Mouse (Mus musculus) stomach, postnatal 0 days (tissue): Measurements from ENCODE around the gene St7. TPM values are rescaled to one million over a fixed set of nuclear protein-coding genes. Genes with fewer than 3 reads are reported as not detected.

Experiments
- ATAC-seq: fragments of 200-750 bp; cut with Nextera tagmentation; 2 replicates; pipeline ENCODE4 v1.8.0; 2017; ENCODE audit not compliant: low FRiP score, low TSS enrichment
- DNase-seq: peaks from one replicate; pipeline ENCODE4 v3.0.0-alpha.2; 2016; ENCODE audit warnings: low spot score
- H3K27ac ChIP-seq: fragments of 300-500 bp; sonication (generic); replicated peaks from 2 replicates; pipeline ENCODE4 v1.5.1; 2014; ENCODE audit warnings: mild to moderate bottlenecking, control low read depth
- H3K27me3 ChIP-seq: fragments of 300-500 bp; sonication (generic); 2 replicates; pipeline ENCODE4 v1.6.1; 2014; ENCODE audit warnings: low read length; ENCODE audit not compliant: control insufficient read depth, insufficient read depth
- H3K36me3 ChIP-seq: fragments of 300-500 bp; sonication (generic); 2 replicates; pipeline ENCODE4 v1.6.1; 2014; ENCODE audit warnings: low read length, mixed read lengths; ENCODE audit not compliant: control insufficient read depth, insufficient read depth
- H3K4me1 ChIP-seq: fragments of 300-500 bp; sonication (generic); replicated peaks from 2 replicates; pipeline ENCODE4 v1.6.1; 2014; ENCODE audit warnings: antibody characterized with exemption; ENCODE audit not compliant: control insufficient read depth, insufficient read depth
- H3K4me2 ChIP-seq: fragments of 300-500 bp; sonication (generic); replicated peaks from 2 replicates; pipeline ENCODE4 v1.6.1; 2014; ENCODE audit warnings: low read depth, mild to moderate bottlenecking, control low read depth, moderate library complexity
- H3K4me3 ChIP-seq: fragments of 300-500 bp; sonication (generic); 2 replicates; pipeline ENCODE4 v1.5.1; 2014; ENCODE audit warnings: low read depth, low read length, control low read depth
- H3K9ac ChIP-seq: fragments of 300-500 bp; sonication (generic); 2 replicates; pipeline ENCODE4 v1.6.1; 2014; ENCODE audit warnings: mild to moderate bottlenecking, low read length, control low read depth, mixed read lengths
- H3K9me3 ChIP-seq: fragments of 300-500 bp; sonication (generic); 2 replicates; pipeline ENCODE4 v1.6.1; 2016; ENCODE audit warnings: low read length; ENCODE audit not compliant: control insufficient read depth
- CTCF ChIP-seq: IDR thresholded peaks from 2 replicates; pipeline ENCODE4 v1.5.1; 2016; ENCODE audit warnings: antibody characterized with exemption, low read depth, mild to moderate bottlenecking, moderate library complexity
- EP300 ChIP-seq: optimal IDR thresholded peaks from 2 replicates; pipeline ENCODE3; 2016; ENCODE audit warnings: antibody characterized with exemption
- WGBS: fragments of 180-500 bp; shearing (Covaris S2); extraction: QIAGEN DNeasy Blood & Tissue Kit; methylation state at CpG from one replicate; pipeline ENCODE4 v1.1.7; 2014; 5-methylcytosine and 5-hydroxymethylcytosine counted together
- polyA plus RNA-seq: library from polyadenylated mRNA; unstranded; fragments of >200 nt; fragmentation: Nextera tagmentation; extraction: Ambion mirVana; gene quantifications from 2 replicates; pipeline ENCODE4 v1.2.1, GENCODE M21; 2015

Gene St7
- polyA plus RNA-seq, 1 experiment from 2014 or later: 12.5 TPM

DNA sequence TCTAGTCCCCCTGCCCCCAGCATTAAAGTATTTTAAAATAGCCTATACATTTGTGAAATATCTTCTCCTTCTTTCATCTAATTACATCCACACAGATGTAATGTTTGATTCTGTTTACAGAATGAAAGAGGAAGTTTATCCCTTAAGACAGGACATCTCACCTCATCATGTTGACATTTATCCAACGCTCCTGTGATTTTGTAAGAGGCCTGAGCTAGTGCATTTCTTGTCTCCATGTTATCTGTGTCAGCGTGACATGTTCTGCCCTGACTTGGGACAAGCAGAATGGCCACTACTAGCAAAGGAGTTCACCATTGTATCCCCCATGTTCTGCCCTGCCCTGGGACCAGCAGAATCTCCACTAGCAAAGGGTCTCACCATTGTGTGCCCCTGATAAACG lies 270.7 kb downstream of the St7 start:
- TF ChIP-seq CTCF (no peak), EP300 (no peak)
- H3K9me3 ChIP-seq: no peaks in the 10 kb centered on the region
- DNase-seq (no peak), ATAC-seq (no peak)
- 78% methylated on average over 3 of the region's 3 CpGs for whole genome bisulfite sequencing
- H3K4me3 ChIP-seq: no peak overlapping the region
- no peaks in the 10 kb centered on the region for H3K4me1 ChIP-seq
- no peaks in the 10 kb centered on the region for H3K36me3 ChIP-seq
- H3K9ac ChIP-seq: no peak overlapping the region
- H3K4me2 ChIP-seq: no peak overlapping the region
- H3K27me3 ChIP-seq: no peaks in the 10 kb centered on the region
- H3K27ac ChIP-seq: no peak overlapping the region

DNA sequence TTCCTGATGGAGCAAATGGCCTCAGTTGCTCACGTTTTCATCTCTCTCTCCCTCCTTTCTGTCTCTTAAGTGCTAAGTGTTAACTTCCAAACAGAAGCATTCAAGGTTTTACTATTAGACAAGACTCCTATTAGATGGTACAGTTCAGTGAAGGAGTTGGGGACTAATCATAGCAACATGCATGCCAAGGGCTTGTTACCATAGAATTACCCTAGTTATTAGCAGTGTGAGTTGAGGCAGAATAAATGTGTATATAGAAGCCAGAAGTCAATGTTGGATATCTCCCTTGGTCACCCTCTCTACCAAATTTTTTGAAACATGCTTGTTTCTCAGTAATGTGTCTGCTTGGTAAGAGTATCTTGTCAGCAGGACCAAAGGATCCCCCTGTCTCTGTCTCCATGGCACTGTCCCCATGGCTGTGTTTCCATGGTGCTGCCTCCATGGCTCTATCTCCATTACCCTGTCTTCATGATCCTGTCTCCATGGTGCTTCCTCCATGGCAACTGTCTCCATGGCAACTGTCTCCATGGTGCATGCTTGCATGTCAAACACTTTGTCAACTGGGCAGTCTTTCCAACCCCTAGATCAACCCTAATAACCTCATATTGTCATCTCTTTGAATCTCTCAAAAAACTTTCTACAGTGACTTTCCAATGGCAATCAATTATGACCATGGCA lies 275.9 kb downstream of the St7 start:
- TF ChIP-seq EP300 (no peak), CTCF (no peak)
- Histone ChIP-seq H3K27me3 (no peaks in the 10 kb centered on the region), H3K36me3 (no peaks in the 10 kb centered on the region), H3K4me2 (no peak overlapping the region), H3K9me3 (no peaks in the 10 kb centered on the region), H3K9ac (no peak overlapping the region), H3K4me1 (no peaks in the 10 kb centered on the region), H3K4me3 (no peak overlapping the region), H3K27ac (no peak overlapping the region)
- WGBS: 76% methylated on average over 1 of the region's 1 CpGs
- DNase-seq (no peak), ATAC-seq (no peak)

DNA sequence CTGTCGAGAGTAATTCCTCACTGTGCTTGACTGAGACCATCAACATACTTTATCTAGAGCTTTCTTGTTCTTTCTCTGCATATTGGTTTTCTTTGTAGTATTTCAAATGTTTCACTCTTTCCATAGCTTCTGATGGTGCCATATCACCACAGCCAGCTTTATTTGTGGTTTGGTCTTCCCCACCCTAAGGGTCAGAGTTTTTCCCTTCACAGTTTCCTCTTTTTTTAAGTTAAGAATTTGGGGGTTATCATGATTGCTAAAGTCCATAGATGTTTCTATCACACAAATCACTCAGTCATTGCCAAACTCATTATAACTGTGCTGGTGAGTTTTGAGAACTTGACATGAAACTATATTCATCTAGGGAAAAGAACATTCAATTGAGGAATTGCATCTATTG lies 277.1 kb downstream of the St7 start:
- no peak overlapping the region for H3K27ac ChIP-seq
- no peaks in the 10 kb centered on the region for H3K27me3 ChIP-seq
- no peaks in the 10 kb centered on the region for H3K36me3 ChIP-seq
- ATAC-seq: no peak
- no peak for DNase-seq
- no peak overlapping the region for H3K4me3 ChIP-seq
- no peaks in the 10 kb centered on the region for H3K4me1 ChIP-seq
- no peaks in the 10 kb centered on the region for H3K9me3 ChIP-seq
- no peak overlapping the region for H3K4me2 ChIP-seq
- TF ChIP-seq EP300 (no peak), CTCF (no peak)
- no peak overlapping the region for H3K9ac ChIP-seq
- WGBS: 81% methylated on average over 1 of the region's 1 CpGs

DNA sequence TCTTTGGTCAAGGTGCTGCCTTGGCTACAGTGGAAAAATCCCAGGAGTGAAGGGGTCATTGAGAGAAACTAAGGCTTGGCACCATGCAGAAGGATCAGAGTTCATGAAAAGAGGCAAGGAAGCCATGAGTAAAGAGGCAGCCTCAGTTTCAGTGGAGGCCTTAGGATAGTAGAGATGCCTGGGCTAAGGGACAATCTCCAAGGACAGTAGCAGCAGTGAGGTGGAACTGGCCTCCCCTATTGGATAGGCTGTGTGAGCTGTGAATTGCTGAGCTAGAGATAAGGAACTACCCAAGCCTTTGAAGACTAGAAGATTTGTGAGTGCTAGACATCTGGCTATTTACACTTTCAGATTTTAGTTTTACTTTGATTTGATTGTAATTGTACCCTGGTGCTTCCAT lies 278.7 kb downstream of the St7 start:
- H3K27me3 ChIP-seq: no peaks in the 10 kb centered on the region
- no peak overlapping the region for H3K9ac ChIP-seq
- no peaks in the 10 kb centered on the region for H3K4me1 ChIP-seq
- H3K36me3 ChIP-seq: no peaks in the 10 kb centered on the region
- ATAC-seq: no peak
- no peak for TF ChIP-seq CTCF
- no peak for TF ChIP-seq EP300
- no peak for DNase-seq
- no peaks in the 10 kb centered on the region for H3K9me3 ChIP-seq
- H3K27ac ChIP-seq: no peak overlapping the region
- H3K4me3 ChIP-seq: no peak overlapping the region
- no peak overlapping the region for H3K4me2 ChIP-seq

DNA sequence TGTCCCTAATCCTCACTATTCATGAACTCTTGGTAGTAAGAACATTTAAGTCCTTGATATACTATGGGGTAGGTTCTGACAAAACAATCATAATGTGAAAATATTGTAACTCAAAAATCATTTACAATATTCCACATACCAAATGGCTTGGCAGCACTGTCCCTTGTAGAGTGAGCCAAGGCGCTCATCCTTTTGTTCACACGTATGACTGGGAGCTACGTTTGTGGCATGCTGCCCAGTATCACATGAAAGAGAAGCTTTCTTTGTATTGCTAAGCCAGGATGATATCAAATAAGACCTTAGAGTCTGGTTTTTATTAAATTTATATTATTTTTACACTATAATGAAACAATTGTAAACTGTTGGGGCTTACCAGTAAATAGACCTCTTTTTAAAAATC lies 281.7 kb downstream of the St7 start:
- Histone ChIP-seq H3K9ac (no peak overlapping the region), H3K4me3 (no peak overlapping the region), H3K36me3 (no peaks in the 10 kb centered on the region), H3K4me1 (no peaks in the 10 kb centered on the region), H3K27me3 (no peaks in the 10 kb centered on the region), H3K27ac (no peak overlapping the region), H3K9me3 (no peaks in the 10 kb centered on the region), H3K4me2 (no peak overlapping the region)
- no peak for DNase-seq
- TF ChIP-seq CTCF (no peak), EP300 (no peak)
- no peak for ATAC-seq
- WGBS: 63% methylated on average over 3 of the region's 3 CpGs

DNA sequence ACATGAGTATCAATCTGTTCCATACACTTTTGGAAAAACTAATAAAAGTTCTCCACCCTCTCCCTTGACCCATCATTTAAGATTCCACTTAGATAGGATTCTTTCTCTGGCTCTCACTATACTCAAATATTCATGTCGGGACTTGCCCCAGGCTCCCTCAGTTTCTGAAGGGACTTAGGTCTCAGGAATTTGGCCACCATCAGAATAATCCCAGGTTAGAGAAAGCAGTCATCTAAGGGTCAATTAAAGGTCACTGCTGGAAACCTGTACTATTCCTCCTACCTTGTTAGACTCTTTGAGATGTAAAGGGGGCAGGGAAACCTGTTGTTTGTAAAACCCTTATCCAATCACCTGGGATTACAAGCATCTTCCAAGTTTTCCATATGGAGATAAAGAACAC lies 284.4 kb downstream of the St7 start:
- Histone ChIP-seq H3K4me2 (no peak overlapping the region), H3K9ac (no peak overlapping the region), H3K27me3 (no peaks in the 10 kb centered on the region), H3K4me1 (no peaks in the 10 kb centered on the region), H3K27ac (no peak overlapping the region), H3K36me3 (no peaks in the 10 kb centered on the region), H3K9me3 (no peaks in the 10 kb centered on the region), H3K4me3 (no peak overlapping the region)
- no peak for ATAC-seq
- 62% methylated on average over 1 of the region's 1 CpGs for WGBS
- TF ChIP-seq CTCF: no peak
- TF ChIP-seq EP300: no peak
- no peak for DNase-seq
